Mouse (Mus musculus): ENCODE results near the gene Herc6.

DNA sequence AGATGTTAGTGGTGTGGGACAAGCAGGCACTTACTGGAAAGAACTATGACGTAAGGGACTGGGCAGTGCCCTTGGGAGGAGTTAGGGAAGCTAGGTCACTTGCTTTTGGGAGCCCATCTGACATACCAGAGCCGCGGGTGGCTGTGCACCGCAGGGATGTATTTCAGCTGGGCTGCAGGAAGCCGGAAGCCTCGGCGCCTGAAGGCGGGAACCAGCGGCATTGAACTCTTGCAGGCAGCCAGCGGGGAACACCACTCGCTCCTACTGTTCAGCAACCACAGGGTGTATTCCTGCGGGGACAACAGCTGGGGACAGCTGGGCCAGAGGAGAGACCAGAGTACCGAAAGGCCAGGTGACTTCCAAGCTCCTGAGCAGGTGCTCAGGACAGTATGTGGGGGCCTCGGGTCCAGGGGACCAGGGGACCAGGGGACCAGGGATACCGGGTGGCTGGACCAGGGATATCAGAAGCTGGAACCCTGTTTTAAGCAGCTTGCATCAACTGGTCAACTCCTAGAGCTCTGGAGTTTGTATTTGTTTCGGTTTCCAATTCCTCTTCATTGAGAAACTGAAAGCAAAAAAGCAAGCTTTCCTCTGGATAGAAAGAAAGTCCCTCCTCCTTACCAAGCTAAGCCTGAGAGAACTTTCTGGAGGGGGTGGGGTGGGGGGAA lies at the start of gene Herc6:
- TF ChIP-seq CTCF (conservative IDR thresholded peaks at IDR 0.05; ENCODE audit: low read length) (no peak), NANOG (IDR thresholded peaks at IDR 0.05; ENCODE audit: borderline replicate concordance, low read length) (no peak)
